Mouse (Mus musculus) embryonic fibroblast, embryonic 13.5 days (primary cell): Measurements from ENCODE around the gene Ccdc117.

Source experiments
- CTCF ChIP-seq: IDR thresholded peaks from 2 replicates; pipeline ENCODE4 v1.5.1; 2011; ENCODE audit warnings: mild to moderate bottlenecking, control low read depth, low read length, moderate library complexity, borderline replicate concordance; ENCODE audit not compliant: insufficient read depth
- POLR2A ChIP-seq: IDR thresholded peaks from 2 replicates; pipeline ENCODE4 v1.6.1; 2011; ENCODE audit warnings: low read depth, mild to moderate bottlenecking, control low read depth, low read length, moderate library complexity

DNA sequence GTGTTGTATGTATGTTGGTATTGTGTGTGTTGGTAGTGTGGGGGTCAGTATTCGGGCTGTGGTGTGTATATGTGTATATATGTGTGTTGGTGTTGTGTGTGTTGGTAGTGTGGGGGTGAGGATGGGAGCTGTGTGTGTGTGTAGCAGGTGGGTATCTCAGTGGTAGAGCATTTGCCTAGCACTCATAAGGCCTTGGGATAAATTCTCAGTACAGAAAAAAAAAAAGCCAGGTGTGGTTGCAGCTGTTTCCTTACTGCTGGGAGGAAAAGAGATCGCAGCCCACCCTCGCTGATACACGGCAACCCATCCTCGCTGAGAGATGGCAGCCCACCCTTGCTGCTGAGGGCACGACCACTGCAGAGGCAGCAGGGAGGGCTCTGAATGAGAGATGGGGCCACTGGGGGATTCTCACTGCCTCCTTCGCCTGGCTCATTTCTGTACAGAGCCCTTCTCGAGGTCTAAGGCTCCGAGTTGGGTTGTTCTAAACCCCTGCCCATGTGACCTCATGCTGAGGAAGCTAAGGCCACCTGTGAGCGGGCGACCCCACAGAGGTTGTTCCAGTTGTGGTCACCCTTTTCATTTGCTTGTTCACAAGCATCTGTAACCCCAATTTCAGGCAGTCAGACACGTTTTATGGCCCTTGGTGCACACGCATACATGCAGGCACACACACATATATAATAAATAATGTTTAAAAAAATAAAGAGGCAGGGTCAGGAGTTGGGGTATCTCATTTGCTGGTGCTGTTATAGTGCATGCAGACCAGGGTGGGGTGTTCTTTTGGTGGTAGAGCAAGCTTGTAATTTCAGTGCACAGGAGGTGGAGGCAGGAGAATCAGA, 40.9 kb downstream of the Ccdc117 start:
- TF ChIP-seq POLR2A (no peak), CTCF (no peak)
